Mouse (Mus musculus) bone marrow macrophage, adult 2 months (primary cell): Measurements from ENCODE around the gene Akap6.

Source experiments
- CTCF ChIP-seq: IDR thresholded peaks from 2 replicates; pipeline ENCODE4 v1.5.1; 2012; ENCODE audit warnings: low read depth, mild to moderate bottlenecking, low read length, moderate library complexity
- POLR2A ChIP-seq: IDR thresholded peaks from 2 replicates; pipeline ENCODE4 v1.6.1; 2012; ENCODE audit warnings: mild to moderate bottlenecking, low read depth, low read length, borderline replicate concordance

GRCm38 (mm10) chr12:52699961-52700696 lies 946 bp downstream of the Akap6 start:
- TF ChIP-seq CTCF (no peak), POLR2A (no peak)
